Mouse (Mus musculus): ENCODE results near the gene Polr2b. TPM values are rescaled to one million over a fixed set of nuclear protein-coding genes. Genes with fewer than 3 reads are reported as not detected.

Gene Polr2b
- polyA plus RNA-seq, 1 experiment from 2014 or later = 40.4 TPM

DNA sequence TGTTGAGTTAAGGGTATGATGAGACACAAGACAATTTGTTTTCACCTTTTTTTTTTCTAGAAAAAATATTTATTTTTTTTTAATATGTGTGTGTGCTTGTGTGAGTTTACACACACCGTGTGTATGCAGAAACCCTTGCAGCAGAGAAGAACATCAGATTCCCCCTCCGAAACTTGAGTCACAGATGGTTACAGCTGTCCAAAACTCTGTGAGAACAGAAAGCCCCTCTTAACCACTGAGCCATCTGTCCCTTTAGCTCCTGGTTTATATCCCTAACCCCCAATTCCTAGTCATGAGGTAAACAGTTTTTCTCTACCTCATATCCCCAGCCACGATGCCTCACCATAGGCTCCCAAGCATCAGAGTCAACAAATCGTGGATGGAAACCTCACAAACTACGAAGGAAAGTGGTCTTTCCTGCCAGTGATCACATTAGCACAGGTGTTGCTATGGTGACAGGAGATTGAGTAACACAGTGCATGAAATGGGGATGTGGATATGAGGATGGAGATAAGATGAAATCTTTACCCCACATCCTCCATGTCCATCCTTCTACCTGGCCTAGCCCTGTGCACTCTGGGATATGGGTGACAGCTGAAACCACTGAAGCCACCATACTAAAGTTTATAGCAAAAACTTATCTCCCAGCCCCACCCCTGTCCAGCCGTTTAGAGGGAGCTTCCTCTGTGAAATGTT is 76.1 kb downstream of the Polr2b start:
- 62% methylated on average over 6 of the region's 6 CpGs for WGBS
- Histone ChIP-seq H3K9me3 (replicated peaks; ENCODE audit: control insufficient read depth, low read length) (no peaks in the 10 kb centered on the region), H3K9ac (ENCODE audit: low read length) (no peak overlapping the region), H3K4me3 (ENCODE audit: low read length) (no peak overlapping the region), H3K27ac (ENCODE audit: low read length) (no peak overlapping the region), H3K27me3 (ENCODE audit: control insufficient read depth, insufficient read depth, low read length) (no peaks in the 10 kb centered on the region), H3K4me2 (ENCODE audit: low read depth, low read length) (no peak overlapping the region), H3K4me1 (ENCODE audit: control insufficient read depth, insufficient read depth, low read length) (peaks cover 8% of the 10 kb centered on the region), H3K36me3 (ENCODE audit: control insufficient read depth, insufficient read depth) (no peaks in the 10 kb centered on the region)
- no peak for ATAC-seq (replicated peaks; ENCODE audit: extremely low read depth, insufficient read depth, low FRiP score)

DNA sequence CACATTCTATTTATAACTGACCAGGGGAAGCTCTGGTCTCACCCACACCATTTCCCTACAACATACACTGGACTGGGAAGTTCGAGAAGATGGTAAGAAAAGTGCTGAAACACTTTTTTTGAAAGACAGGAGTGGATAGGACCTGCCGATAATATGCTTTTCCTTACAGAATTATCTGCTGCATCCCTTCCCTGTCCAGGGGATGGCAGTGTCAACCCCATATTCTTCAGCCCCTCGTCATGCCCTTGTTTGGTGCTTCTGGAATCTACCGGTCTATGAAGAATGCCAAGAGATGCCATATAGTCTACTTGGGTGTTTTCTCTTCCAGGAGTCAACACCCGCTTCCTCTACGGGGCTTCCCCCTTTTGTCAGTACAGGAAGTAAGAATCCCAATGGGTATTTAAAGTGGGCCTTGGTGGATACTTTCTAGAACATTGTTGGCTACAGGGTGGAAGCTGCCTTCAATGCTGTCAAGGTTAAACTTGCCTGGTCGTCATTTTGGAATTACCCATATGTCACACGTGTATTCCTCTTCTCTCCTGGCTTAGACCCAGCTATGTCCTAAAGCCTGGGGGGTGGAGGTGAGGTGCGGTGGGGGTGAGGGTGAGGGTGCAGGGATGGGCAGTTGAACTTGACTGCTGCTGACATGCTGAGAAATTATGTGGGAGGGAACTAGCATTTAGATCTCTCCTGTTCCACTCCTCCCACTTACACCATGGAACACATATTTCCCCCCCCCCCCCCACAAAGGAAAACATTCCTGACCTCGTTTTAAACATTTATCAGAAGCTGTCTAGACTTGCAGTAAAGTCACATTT is 76.9 kb downstream of the Polr2b start:
- no peak overlapping the region for H3K9ac ChIP-seq (ENCODE audit: low read length)
- no peak overlapping the region for H3K4me3 ChIP-seq (ENCODE audit: low read length)
- ATAC-seq (replicated peaks; ENCODE audit: extremely low read depth, insufficient read depth, low FRiP score) = peak; percentile 43; the same call in 1 of the 2 replicates
- H3K27me3 ChIP-seq (ENCODE audit: control insufficient read depth, insufficient read depth, low read length) = no peaks in the 10 kb centered on the region
- no peak overlapping the region for H3K27ac ChIP-seq (ENCODE audit: low read length)
- H3K36me3 ChIP-seq (ENCODE audit: control insufficient read depth, insufficient read depth) = no peaks in the 10 kb centered on the region
- peaks cover 8% of the 10 kb centered on the region for H3K4me1 ChIP-seq (ENCODE audit: control insufficient read depth, insufficient read depth, low read length)
- H3K4me2 ChIP-seq (ENCODE audit: low read depth, low read length) = no peak overlapping the region
- no peaks in the 10 kb centered on the region for H3K9me3 ChIP-seq (replicated peaks; ENCODE audit: control insufficient read depth, low read length)
- 50% methylated on average over 10 of the region's 10 CpGs for WGBS

DNA sequence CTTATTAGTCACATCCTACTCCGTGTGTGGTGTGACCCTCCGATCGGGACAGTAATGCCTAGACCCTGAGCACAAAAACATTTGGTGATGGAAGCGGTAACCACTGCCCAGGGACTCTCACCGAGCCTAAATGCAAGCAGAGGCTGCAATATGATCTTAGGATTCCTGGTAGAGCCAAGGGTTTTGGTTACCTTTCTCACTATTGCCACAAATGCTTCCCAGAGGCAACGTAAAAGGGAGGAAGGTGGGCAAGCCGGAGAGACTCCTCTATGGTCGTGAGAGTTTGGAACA is 77.4 kb downstream of the Polr2b start:
- Histone ChIP-seq H3K36me3 (ENCODE audit: control insufficient read depth, insufficient read depth) (no peaks in the 10 kb centered on the region), H3K4me3 (ENCODE audit: low read length) (no peak overlapping the region), H3K4me2 (ENCODE audit: low read depth, low read length) (no peak overlapping the region), H3K9me3 (replicated peaks; ENCODE audit: control insufficient read depth, low read length) (no peaks in the 10 kb centered on the region), H3K27me3 (ENCODE audit: control insufficient read depth, insufficient read depth, low read length) (no peaks in the 10 kb centered on the region), H3K4me1 (ENCODE audit: control insufficient read depth, insufficient read depth, low read length) (peaks cover 8% of the 10 kb centered on the region), H3K9ac (ENCODE audit: low read length) (no peak overlapping the region), H3K27ac (ENCODE audit: low read length) (no peak overlapping the region)
- WGBS = 61% methylated on average over 8 of the region's 8 CpGs
- no peak for ATAC-seq (replicated peaks; ENCODE audit: extremely low read depth, insufficient read depth, low FRiP score)

DNA sequence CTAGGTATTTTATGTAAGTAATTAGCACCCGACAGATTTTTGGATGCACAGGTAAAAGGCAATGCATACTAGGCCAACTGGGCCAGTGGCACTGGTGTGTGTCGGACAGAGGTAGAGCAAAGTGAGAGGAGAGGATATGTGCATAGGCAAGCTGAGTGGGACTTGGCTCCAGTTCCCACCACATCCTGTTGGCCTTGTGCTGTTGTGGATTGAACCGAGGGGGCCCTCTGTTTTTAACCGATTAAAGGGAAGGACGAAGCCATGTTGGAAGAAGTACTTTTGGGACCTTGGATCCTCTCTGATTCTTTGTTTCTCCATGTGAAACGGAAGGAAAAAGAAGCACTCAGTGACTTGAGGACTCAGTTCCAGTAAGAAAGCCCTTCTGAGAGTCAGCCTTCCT is 78.4 kb downstream of the Polr2b start:
- 76% methylated on average over 6 of the region's 6 CpGs for WGBS
- ATAC-seq (replicated peaks; ENCODE audit: extremely low read depth, insufficient read depth, low FRiP score) = no peak
- H3K4me2 ChIP-seq (ENCODE audit: low read depth, low read length) = no peak overlapping the region

DNA sequence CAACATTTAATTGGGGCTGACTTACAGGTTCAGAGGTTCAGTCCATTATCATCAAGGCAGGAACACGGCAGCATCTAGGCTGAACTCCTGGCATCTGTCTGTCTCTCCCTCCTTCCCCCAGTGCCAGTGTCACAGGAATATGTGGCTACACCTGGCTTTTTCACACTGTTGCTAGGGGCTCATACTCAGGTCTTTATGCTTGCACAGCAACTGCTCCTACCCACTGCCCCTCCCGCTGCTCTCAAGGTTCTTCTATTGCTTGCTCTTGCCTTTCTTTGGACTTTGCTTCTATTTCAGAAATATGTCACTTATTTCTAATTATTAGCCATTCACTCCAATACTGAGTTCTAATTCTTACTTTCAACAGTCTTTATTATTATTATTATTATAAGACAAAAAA is 80.3 kb downstream of the Polr2b start:
- no peak for ATAC-seq (replicated peaks; ENCODE audit: extremely low read depth, insufficient read depth, low FRiP score)
- 76% methylated on average over 2 of the region's 2 CpGs for WGBS

More for the DNA sequence above, 78.4 kb downstream of the Polr2b start:
- no peak overlapping the region for H3K4me3 ChIP-seq (ENCODE audit: low read length)
- no peaks in the 10 kb centered on the region for H3K9me3 ChIP-seq (replicated peaks; ENCODE audit: control insufficient read depth, low read length)
- no peak overlapping the region for H3K9ac ChIP-seq (ENCODE audit: low read length)
- no peak overlapping the region for H3K27ac ChIP-seq (ENCODE audit: low read length)
- no peaks in the 10 kb centered on the region for H3K36me3 ChIP-seq (ENCODE audit: control insufficient read depth, insufficient read depth)
- H3K4me1 ChIP-seq (ENCODE audit: control insufficient read depth, insufficient read depth, low read length) = peaks cover 8% of the 10 kb centered on the region
- H3K27me3 ChIP-seq (ENCODE audit: control insufficient read depth, insufficient read depth, low read length) = no peaks in the 10 kb centered on the region

DNA sequence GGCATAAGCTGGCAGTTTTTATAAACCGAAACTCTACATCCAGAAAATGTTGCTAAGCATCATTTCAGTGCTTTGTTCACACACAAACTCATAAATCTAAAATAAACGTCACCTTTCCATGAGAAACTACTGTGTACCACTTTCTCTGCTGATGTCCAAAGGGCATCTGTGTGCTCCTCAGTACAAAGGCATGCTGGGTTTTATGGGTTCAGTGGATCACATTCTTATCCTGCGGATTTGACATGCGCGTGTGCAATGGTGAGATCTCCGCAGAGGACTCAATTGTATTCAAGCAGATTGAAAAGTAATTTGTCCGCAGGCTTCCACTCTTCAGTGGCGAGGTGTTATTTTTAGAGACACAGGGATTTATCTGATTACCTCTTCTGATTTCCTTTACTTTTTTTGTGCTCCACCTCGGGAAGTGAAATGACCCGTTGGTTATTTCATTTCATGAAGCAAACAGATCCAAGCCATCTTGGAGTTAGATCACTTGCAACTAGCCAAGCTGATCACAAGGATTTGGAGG is 83.2 kb downstream of the Polr2b start:
- 76% methylated on average over 10 of the region's 10 CpGs for WGBS
- no peak for ATAC-seq (replicated peaks; ENCODE audit: extremely low read depth, insufficient read depth, low FRiP score)
- H3K27me3 ChIP-seq (ENCODE audit: control insufficient read depth, insufficient read depth, low read length) = no peaks in the 10 kb centered on the region

More for the DNA sequence above, 80.3 kb downstream of the Polr2b start:
- H3K27ac ChIP-seq (ENCODE audit: low read length) = no peak overlapping the region
- no peaks in the 10 kb centered on the region for H3K9me3 ChIP-seq (replicated peaks; ENCODE audit: control insufficient read depth, low read length)
- no peaks in the 10 kb centered on the region for H3K27me3 ChIP-seq (ENCODE audit: control insufficient read depth, insufficient read depth, low read length)
- H3K4me3 ChIP-seq (ENCODE audit: low read length) = no peak overlapping the region
- H3K4me1 ChIP-seq (ENCODE audit: control insufficient read depth, insufficient read depth, low read length) = peaks cover 4% of the 10 kb centered on the region
- no peak overlapping the region for H3K9ac ChIP-seq (ENCODE audit: low read length)
- H3K4me2 ChIP-seq (ENCODE audit: low read depth, low read length) = no peak overlapping the region
- H3K36me3 ChIP-seq (ENCODE audit: control insufficient read depth, insufficient read depth) = no peaks in the 10 kb centered on the region

DNA sequence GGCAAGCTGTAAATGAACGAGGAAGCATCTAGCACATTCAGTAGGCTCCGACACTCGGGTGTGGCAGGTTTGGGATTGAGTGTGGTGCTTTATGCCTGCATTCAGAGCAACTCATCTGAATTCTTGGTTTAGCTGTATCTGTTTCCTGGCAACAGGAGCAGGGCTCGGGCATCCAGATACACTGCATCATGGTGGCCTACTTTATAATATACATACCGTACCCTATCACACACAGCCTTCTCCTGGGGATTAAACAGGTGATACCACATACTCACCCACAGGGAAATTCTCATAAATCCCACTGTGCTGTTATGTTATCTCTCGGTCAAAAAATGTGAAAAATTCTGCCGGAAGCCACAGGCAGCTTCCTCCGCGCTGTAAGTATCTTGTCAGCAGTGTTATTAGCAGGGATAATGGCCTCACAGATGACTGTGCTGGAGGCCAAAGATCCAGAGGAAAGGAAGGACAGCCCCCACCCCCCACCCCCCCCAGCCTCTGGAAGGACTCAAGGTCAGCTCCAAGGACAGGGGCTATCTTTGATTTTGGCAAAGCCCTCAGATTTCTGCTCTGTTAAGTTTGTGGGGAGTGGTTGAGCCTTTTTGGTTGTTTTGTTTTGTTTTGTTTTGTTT is 84.2 kb downstream of the Polr2b start:
- no peak for ATAC-seq (replicated peaks; ENCODE audit: extremely low read depth, insufficient read depth, low FRiP score)
- no peaks in the 10 kb centered on the region for H3K9me3 ChIP-seq (replicated peaks; ENCODE audit: control insufficient read depth, low read length)
- H3K9ac ChIP-seq (ENCODE audit: low read length) = no peak overlapping the region
- no peak overlapping the region for H3K4me2 ChIP-seq (ENCODE audit: low read depth, low read length)
- no peak overlapping the region for H3K27ac ChIP-seq (ENCODE audit: low read length)
- no peaks in the 10 kb centered on the region for H3K36me3 ChIP-seq (ENCODE audit: control insufficient read depth, insufficient read depth)
- no peak overlapping the region for H3K4me3 ChIP-seq (ENCODE audit: low read length)
- WGBS = 61% methylated on average over 9 of the region's 9 CpGs
- H3K27me3 ChIP-seq (ENCODE audit: control insufficient read depth, insufficient read depth, low read length) = no peaks in the 10 kb centered on the region
- H3K4me1 ChIP-seq (ENCODE audit: control insufficient read depth, insufficient read depth, low read length) = peaks cover 10% of the 10 kb centered on the region

More for the DNA sequence above, 83.2 kb downstream of the Polr2b start:
- H3K36me3 ChIP-seq (ENCODE audit: control insufficient read depth, insufficient read depth) = no peaks in the 10 kb centered on the region
- H3K9me3 ChIP-seq (replicated peaks; ENCODE audit: control insufficient read depth, low read length) = no peaks in the 10 kb centered on the region
- H3K4me3 ChIP-seq (ENCODE audit: low read length) = no peak overlapping the region
- H3K4me1 ChIP-seq (ENCODE audit: control insufficient read depth, insufficient read depth, low read length) = peaks cover 4% of the 10 kb centered on the region
- no peak overlapping the region for H3K27ac ChIP-seq (ENCODE audit: low read length)
- no peak overlapping the region for H3K9ac ChIP-seq (ENCODE audit: low read length)
- no peak overlapping the region for H3K4me2 ChIP-seq (ENCODE audit: low read depth, low read length)

DNA sequence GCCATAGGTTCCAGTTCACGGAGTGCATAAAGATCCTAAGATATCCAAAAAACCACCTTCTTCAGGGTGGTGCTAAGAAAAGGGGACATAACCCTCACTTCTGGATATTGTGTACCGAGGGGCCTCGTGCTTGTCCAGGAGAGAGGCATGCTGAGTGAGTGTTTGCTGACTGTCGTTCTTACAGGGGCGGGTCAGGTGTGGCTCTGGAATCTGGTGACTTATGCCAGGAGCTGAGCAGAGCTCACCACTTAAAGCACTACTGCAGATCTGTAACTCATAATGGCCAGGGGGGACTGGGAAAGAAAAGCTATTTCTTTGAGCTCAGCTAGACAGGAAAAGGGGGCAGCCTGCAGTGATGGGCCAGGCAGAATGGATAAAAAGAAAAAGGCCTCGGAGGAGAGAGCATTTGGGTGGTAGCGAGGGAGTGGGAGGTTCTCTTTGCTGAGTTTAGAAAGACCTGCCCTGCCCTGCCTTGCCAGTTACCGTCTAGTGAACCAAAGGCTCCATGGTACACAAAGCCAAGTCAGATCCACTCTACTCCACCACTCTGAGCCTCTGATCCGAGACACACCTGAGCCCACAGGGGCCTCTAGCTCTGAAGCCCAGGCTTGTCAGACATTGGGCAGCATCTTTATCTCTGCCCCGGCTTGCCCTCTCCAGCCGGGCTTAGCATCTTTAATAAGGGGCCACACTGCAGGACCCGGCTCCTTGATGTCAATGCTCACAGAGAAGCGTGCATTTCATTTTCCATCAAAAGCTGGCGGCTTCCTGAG is 88.5 kb downstream of the Polr2b start:
- Histone ChIP-seq H3K4me3 (ENCODE audit: low read length) (no peak overlapping the region), H3K27ac (ENCODE audit: low read length) (no peak overlapping the region; the same call in 1 of the 2 replicates), H3K36me3 (ENCODE audit: control insufficient read depth, insufficient read depth) (no peaks in the 10 kb centered on the region), H3K27me3 (ENCODE audit: control insufficient read depth, insufficient read depth, low read length) (no peaks in the 10 kb centered on the region), H3K9ac (ENCODE audit: low read length) (no peak overlapping the region), H3K4me1 (ENCODE audit: control insufficient read depth, insufficient read depth, low read length) (peaks cover 18% of the 10 kb centered on the region), H3K9me3 (replicated peaks; ENCODE audit: control insufficient read depth, low read length) (no peaks in the 10 kb centered on the region), H3K4me2 (ENCODE audit: low read depth, low read length) (no peak overlapping the region)
- WGBS = 70% methylated on average over 14 of the region's 14 CpGs
- ATAC-seq (replicated peaks; ENCODE audit: extremely low read depth, insufficient read depth, low FRiP score) = no peak; the same call in 1 of the 2 replicates
